25 mouse cellular contexts compared by ENCODE assay signal in genomic region chr5:124633425-124633824, GRCm38 (mm10). TPM values are rescaled to one million over a fixed set of nuclear protein-coding genes. Genes with fewer than 3 reads are reported as not detected.
DNase-seq lines count a peak whose midpoint lies in the region; ATAC-seq lines count a peak whose summit lies in the region.
"Had no signal": no experiment of that assay in that cellular context is flagged by ENCODE, and none has a peak within 500 bp of the region (broad histone marks: within the 10 kb centered on the region; RNA-seq: fewer than 3 reads in every experiment).

No protein-coding gene starts in this region.

- H3K9me3 ChIP-seq in liver, embryonic 11.5 days (ENCODE audit: control insufficient read depth, low read length) = no peaks in the 10 kb centered on the region
- no peaks in the 10 kb centered on the region for H3K9me3 ChIP-seq in hindbrain, embryonic 16.5 days (ENCODE audit: control insufficient read depth, low read length)
- no peaks in the 10 kb centered on the region for H3K9me3 ChIP-seq in limb, embryonic 10.5 days (replicated peaks)
- H3K9me3 ChIP-seq: embryonic facial prominence, embryonic 15.5 days; hindbrain, embryonic 13.5 days; midbrain, embryonic 13.5 days; neural tube, embryonic 15.5 days had no signal

- DNase-seq in MEL-GATA-1-ER (ENCODE audit: extremely low read depth, low read depth) = peak; percentile 97
- no peak for DNase-seq in liver, embryonic 11.5 days (ENCODE audit: low spot score)
- DNase-seq in natural killer cell, adult 2 months (ENCODE audit: low spot score in 2 of 2) = peak; percentile 41 to 56
- DNase-seq in thymus, postnatal 4 days = peak; percentile 45
- DNase-seq in lung, adult 18-20 months = no peak
- no peak for DNase-seq in limb, embryonic 10.5 days (ENCODE audit: low spot score)
- DNase-seq: adrenal gland, postnatal 14 days; cerebellum, adult 11 months; cerebellum, postnatal 14 days; embryo, embryonic 11 days; forebrain, postnatal 0 days; heart, postnatal 10 days; lung, embryonic 14.5 days; lung, postnatal 36 days; right cerebral cortex, postnatal 14 days; spleen, adult 18-20 months had no signal

- no peaks in the 10 kb centered on the region for H3K27me3 ChIP-seq in liver, embryonic 11.5 days (replicated peaks; ENCODE audit: control insufficient read depth, insufficient read depth, low read length)
- no peaks in the 10 kb centered on the region for H3K27me3 ChIP-seq in hindbrain, embryonic 16.5 days (replicated peaks; ENCODE audit: control insufficient read depth, insufficient read depth, low read length)
- H3K27me3 ChIP-seq in limb, embryonic 10.5 days (ENCODE audit: low read depth, poor library complexity, severe bottlenecking) = no peaks in the 10 kb centered on the region
- H3K27me3 ChIP-seq: CH12.LX; embryonic facial prominence, embryonic 15.5 days; hindbrain, embryonic 13.5 days; midbrain, embryonic 13.5 days; neural tube, embryonic 15.5 days had no signal

- no peak overlapping the region for H3K4me3 ChIP-seq in liver, embryonic 11.5 days (ENCODE audit: low read depth, low read length)
- no peak overlapping the region for H3K4me3 ChIP-seq in hindbrain, embryonic 16.5 days (ENCODE audit: low read length)
- no peak overlapping the region for H3K4me3 ChIP-seq in limb, embryonic 10.5 days
- H3K4me3 ChIP-seq: embryonic facial prominence, embryonic 15.5 days; hindbrain, embryonic 13.5 days; midbrain, embryonic 13.5 days; neural tube, embryonic 15.5 days had no signal

- peaks cover 37% of the 10 kb centered on the region for H3K36me3 ChIP-seq in liver, embryonic 11.5 days (ENCODE audit: control insufficient read depth, insufficient read depth, low read length)
- peaks cover 37% of the 10 kb centered on the region for H3K36me3 ChIP-seq in hindbrain, embryonic 16.5 days (ENCODE audit: control insufficient read depth, insufficient read depth, low read length)
- peaks cover 58% of the 10 kb centered on the region for H3K36me3 ChIP-seq in limb, embryonic 10.5 days

- peaks cover 12% of the 10 kb centered on the region for H3K4me1 ChIP-seq in liver, embryonic 11.5 days (replicated peaks; ENCODE audit: control insufficient read depth, insufficient read depth, low read length)
- peaks cover 11% of the 10 kb centered on the region for H3K4me1 ChIP-seq in hindbrain, embryonic 16.5 days (ENCODE audit: control insufficient read depth, insufficient read depth, low read depth, low read length)
- H3K4me1 ChIP-seq in limb, embryonic 10.5 days = peaks cover 15% of the 10 kb centered on the region

- H3K4me2 ChIP-seq in liver, embryonic 11.5 days = no peak overlapping the region
- no peak overlapping the region for H3K4me2 ChIP-seq in hindbrain, embryonic 16.5 days (ENCODE audit: low read length)
- H3K4me2 ChIP-seq: embryonic facial prominence, embryonic 15.5 days; heart, embryonic 11.5 days; hindbrain, embryonic 13.5 days; lung, embryonic 14.5 days; midbrain, embryonic 13.5 days; neural tube, embryonic 15.5 days had no signal

- no peak overlapping the region for H3K9ac ChIP-seq in liver, embryonic 11.5 days (ENCODE audit: low read depth, low read length)
- no peak overlapping the region for H3K9ac ChIP-seq in hindbrain, embryonic 16.5 days (ENCODE audit: low read depth, low read length)
- H3K9ac ChIP-seq: embryonic facial prominence, embryonic 15.5 days; forebrain, postnatal 0 days; hindbrain, embryonic 13.5 days; lung, embryonic 14.5 days; midbrain, embryonic 13.5 days; neural tube, embryonic 15.5 days had no signal

- no peak overlapping the region for H3K27ac ChIP-seq in liver, embryonic 11.5 days (ENCODE audit: low read depth, low read length)
- no peak overlapping the region for H3K27ac ChIP-seq in hindbrain, embryonic 16.5 days (ENCODE audit: low read depth, low read length)
- H3K27ac ChIP-seq in limb, embryonic 10.5 days = no peak overlapping the region
- H3K27ac ChIP-seq: embryonic facial prominence, embryonic 15.5 days; hindbrain, embryonic 13.5 days; kidney, postnatal 0 days; midbrain, embryonic 13.5 days; neural tube, embryonic 15.5 days had no signal

- WGBS in liver, embryonic 11.5 days = 34% methylated on average over 2 of the region's 2 CpGs
- WGBS in hindbrain, embryonic 16.5 days = 93% methylated on average over 2 of the region's 2 CpGs
- WGBS in limb, embryonic 10.5 days = 80% methylated on average over 2 of the region's 2 CpGs

- ATAC-seq in liver, embryonic 11.5 days (replicated peaks; ENCODE audit: low FRiP score) = peak; percentile 51
- ATAC-seq in hindbrain, embryonic 16.5 days = no peak
- ATAC-seq: forebrain, postnatal 0 days; intestine, embryonic 16.5 days; midbrain, embryonic 13.5 days had no signal

RNA-seq across cellular contexts. Expression of gene Atp6v0a2, which starts 5.0 kb away (rescaled TPM):
- 31.2 and 36.0 TPM in 2 replicates for polyA plus RNA-seq in liver, embryonic 11.5 days (2014; fragmentation: Nextera tagmentation; extraction: Ambion mirVana)
- 32.0 and 35.1 TPM in 2 replicates for polyA plus RNA-seq in hindbrain, embryonic 16.5 days (2015; fragmentation: Nextera tagmentation; extraction: Ambion mirVana)
- polyA plus RNA-seq in limb, embryonic 10.5 days (2016; fragmentation: Nextera tagmentation; extraction: Ambion mirVana) = 41.5 and 50.7 TPM in 2 replicates

RNA-seq across cellular contexts. Expression of gene Gtf2h3, which starts 54.5 kb away (rescaled TPM):
- polyA plus RNA-seq in liver, embryonic 11.5 days (2014; fragmentation: Nextera tagmentation; extraction: Ambion mirVana) = 69.7 and 69.9 TPM in 2 replicates
- 36.3 and 40.2 TPM in 2 replicates for polyA plus RNA-seq in hindbrain, embryonic 16.5 days (2015; fragmentation: Nextera tagmentation; extraction: Ambion mirVana)
- polyA plus RNA-seq in limb, embryonic 10.5 days (2016; fragmentation: Nextera tagmentation; extraction: Ambion mirVana) = 115 TPM in 2 replicates

RNA-seq across cellular contexts. Expression of gene Eif2b1, which starts 54.5 kb away (rescaled TPM):
- polyA plus RNA-seq in liver, embryonic 11.5 days (2014; fragmentation: Nextera tagmentation; extraction: Ambion mirVana) = 119 and 123 TPM in 2 replicates
- polyA plus RNA-seq in hindbrain, embryonic 16.5 days (2015; fragmentation: Nextera tagmentation; extraction: Ambion mirVana) = 64.1 and 66.3 TPM in 2 replicates
- 89.6 and 98.8 TPM in 2 replicates for polyA plus RNA-seq in limb, embryonic 10.5 days (2016; fragmentation: Nextera tagmentation; extraction: Ambion mirVana)

Comparison
In these comparisons a context has a peak if more than half of its experiments do, and no peak if none do; other contexts are left out.
1. DNase-seq: peak in MEL-GATA-1-ER (single experiment), natural killer cell, adult 2 months (2 of 2) and thymus, postnatal 4 days (single experiment); none in liver, embryonic 11.5 days (single experiment), lung, adult 18-20 months (0 of 2) and limb, embryonic 10.5 days (single experiment).